Mouse (Mus musculus) left cerebral cortex, postnatal 14 days (tissue): ENCODE results near the gene Cbl. TPM values are rescaled to one million over a fixed set of nuclear protein-coding genes. Genes with fewer than 3 reads are reported as not detected.
A peak's percentile ranks its signal among the peaks of the same experiment; 100 is the strongest.

Experiments used
- DNase-seq, 2 experiments: peaks; one replicate each; pipeline ENCODE4 v3.0.0; 2021 to 2022; ENCODE audit warnings: low spot score in 2 of 2, mixed read lengths in 1 of 2
- intact Hi-C: fragments of 180-260 bp; cut with DNase I; formaldehyde crosslinking; loops from one replicate; pipeline ENCODE4 v1.15.1; 2025
- total RNA-seq, 2 experiments: library from RNA; stranded (reverse); gene quantifications; 2 replicates each; pipeline ENCODE4 v1.2.3; 2021

Cbl gene
- total RNA-seq, 2 experiments from 2014 or later: 44.9 to 48.9 TPM

DNA sequence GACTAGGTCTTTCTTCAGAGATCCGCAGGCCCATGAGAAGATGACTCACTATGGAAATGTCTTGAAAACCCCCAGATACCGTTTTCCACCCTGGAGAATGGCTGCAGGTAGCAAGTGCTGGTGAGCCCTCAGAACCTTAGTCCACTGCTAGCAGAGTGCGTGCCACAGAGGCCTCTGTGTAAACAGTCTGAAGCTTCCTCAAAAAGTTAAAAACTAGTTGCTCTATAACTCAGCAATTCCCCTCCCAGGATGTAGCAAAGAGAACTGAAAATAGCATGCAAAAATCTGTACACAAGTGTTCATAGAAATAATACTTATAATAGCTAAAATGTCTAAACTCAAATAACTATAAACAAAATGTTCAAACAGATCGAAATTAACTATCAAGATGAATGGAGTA, 37.5 kb downstream of the Cbl start:
- intact Hi-C loops: no loop called here
- DNase-seq: no peak

DNA sequence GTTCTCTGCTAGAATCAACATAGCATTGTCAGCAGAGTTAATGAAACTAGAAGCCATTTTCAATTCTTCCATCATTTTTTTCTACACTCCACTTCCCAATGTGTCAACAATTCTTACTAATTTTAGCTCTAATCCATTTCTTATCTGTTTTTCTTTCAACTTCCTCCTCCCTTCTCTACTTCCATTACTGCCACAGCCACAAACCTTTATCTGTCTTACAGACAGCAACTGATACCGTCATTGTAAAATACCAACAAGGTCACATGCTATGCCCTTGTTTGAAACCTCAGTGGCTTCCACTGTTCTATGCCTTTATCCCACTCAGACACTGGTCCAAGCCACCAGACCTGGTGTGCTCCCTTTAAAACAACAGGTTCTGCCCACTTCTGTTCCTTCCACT, 39.8 kb downstream of the Cbl start:
- intact Hi-C loops: no loop called here
- DNase-seq: no peak

DNA sequence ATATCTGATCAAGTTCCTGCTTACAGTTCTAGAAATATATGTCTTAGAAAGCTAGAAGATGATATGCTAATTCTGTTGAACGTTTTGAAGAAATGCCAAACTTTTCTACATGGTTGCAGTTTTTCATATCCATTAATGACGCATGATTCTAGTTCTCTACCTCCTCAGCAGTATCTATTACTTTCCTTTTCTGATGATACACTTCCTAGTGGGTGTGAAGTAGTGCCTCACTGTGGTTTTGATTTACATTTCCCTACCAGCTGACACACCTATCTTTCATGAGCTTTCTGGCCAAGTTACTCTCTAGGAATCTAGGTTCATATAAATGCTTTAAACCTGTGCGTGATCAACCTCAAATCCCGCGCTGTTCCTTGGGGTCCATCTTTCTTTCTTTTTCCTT, 41.1 kb downstream of the Cbl start:
- DNase-seq: no peak
- intact Hi-C loops: no loop called here

DNA sequence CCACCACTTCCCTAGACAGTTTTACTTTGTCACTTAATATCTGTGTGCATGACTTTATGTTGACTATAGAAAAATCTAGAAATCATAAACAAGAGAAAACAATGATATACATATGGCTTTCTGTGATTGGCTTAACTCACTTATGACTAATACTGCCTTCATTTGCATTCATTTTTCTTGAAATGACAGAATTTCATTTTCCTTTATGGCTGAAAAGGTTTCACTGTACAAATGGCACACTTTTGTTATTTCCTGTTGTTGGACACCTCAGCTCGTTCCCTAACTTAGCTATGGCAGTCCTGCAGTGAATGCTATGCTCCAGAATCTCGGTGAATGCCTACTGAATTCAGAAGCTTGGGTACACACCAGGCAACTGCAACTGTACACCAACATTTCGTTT, 41.5 kb downstream of the Cbl start:
- intact Hi-C loops: no loop called here
- DNase-seq: no peak

DNA sequence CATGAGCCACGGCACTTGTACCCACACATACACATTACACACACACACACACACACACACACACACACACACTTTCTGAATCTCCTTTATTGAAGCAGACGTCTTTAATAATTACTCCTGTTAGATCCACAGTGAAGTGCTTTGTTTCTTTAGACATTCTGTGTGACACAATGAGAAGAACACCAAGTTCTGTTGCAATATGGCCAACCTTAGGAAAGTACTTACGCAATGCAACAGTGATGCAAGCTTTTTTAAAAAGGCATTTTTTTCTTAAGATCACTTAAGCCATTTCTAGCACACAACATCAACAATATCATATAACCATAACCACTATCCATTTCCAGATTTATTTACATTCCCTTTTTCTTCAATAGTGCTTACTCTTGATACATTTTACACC, 42.7 kb downstream of the Cbl start:
- intact Hi-C loops: no loop called here
- DNase-seq: no peak

DNA sequence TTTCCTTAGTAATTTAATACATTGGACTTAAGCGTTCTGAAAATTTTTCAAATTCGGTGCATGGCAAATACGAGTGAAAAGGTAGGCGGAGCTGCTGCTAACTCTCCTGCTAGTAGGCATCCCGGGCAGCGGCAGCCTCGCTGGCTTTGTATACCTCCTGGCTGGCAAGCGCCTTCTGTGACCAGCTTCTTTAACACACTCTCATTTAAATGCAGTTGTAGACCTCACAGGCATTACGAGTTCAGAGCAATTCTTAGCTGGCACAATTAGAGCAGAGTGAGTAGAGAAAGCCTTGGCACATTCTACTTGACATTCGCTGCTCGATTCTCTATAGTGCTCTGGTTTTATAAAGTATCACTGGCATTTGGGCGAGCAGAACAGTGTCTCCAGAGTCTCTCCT, 45.6 kb downstream of the Cbl start:
- peak in 1 of 2 experiments; percentile 36 for DNase-seq
- intact Hi-C loops: loop anchor here (10.0 kb wide), 1 partner anchor 47 kb away; the partner anchor contains the start of gene Cbl

DNA sequence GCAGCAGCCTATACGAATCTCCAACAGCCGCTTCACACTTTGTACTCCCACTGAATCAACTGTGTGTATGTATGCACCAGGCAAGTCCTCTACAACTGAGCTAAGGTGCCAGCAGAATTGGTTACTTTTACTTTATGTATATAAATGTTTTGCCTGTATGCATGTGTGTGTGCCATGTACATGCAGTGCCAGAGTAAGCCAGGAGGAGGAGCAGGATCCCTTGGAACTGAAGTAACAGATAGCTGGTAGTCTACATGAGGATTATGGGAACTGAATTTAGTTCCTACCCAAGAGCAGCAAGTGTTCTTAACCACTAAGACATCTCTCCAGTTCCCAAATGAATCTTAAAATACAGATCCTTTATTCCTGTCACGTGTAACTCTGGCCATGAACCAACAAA, 51.6 kb downstream of the Cbl start:
- peak; percentile 25 to 51 for DNase-seq
- intact Hi-C loops: loop anchor here (10.0 kb wide), 1 partner anchor 53 kb away; the partner anchor contains the start of gene Cbl

DNA sequence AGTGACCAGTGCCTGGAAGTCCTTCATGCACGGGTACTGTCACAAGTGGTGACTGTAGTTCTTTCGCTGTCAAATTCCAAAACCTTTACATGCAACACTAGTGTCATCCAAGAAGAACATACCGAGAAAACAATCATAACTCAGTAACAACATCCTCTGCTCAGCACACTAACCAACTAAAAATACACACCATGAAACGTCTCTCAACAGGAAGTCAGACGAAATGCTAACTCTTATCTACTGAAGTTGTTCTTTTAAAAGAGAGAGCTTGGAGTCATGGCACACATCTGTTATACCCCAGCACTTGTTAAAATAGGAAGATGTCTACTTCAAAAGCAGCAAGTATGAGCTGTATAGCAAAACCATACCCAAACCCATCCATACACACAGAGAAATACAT, 52.3 kb downstream of the Cbl start:
- intact Hi-C loops: loop anchor here (10.0 kb wide), 1 partner anchor 53 kb away; the partner anchor contains the start of gene Cbl
- no peak for DNase-seq

DNA sequence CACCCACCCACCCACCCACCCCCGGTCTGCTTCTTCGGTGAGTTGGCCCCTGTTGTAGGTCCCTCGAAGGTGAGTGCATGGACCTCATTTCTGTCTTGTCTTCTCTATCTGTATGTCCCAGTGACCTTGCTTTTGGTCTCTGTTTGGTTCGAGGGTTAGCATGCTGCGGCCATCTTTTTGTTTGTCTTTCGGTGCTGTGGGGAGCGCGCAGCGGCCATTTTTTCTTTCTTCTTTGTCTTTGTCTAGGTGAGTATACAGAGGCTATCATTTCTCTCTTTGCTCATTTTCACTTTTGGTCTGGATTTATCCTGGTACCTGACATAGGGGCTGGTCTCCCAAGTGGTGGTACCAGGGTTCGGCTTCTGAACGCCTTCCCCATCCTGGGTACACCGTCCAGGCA, 55.0 kb downstream of the Cbl start:
- no peak for DNase-seq
- intact Hi-C loops: no loop called here

DNA sequence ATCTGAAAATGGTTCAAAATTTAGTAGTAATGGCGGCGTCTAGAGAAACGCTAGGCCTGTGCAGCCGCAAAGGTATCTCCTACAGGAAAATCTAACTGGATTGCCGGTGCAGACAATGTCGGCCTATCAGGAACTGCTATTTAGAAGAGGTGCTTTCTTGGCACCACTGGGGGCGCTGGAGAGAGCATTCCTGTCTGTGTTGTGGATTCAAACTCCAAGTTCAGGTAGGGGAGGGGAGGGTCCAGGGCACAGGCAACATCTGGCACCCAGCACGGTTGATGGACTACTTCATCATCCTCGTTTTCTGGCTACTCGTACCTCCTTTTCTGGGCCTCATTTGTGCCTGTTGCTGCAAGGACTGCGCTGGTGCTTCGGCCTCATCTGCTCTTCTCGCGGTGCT, 55.5 kb downstream of the Cbl start:
- intact Hi-C loops: no loop called here
- peak in 1 of 2 experiments; percentile 22 for DNase-seq

DNA sequence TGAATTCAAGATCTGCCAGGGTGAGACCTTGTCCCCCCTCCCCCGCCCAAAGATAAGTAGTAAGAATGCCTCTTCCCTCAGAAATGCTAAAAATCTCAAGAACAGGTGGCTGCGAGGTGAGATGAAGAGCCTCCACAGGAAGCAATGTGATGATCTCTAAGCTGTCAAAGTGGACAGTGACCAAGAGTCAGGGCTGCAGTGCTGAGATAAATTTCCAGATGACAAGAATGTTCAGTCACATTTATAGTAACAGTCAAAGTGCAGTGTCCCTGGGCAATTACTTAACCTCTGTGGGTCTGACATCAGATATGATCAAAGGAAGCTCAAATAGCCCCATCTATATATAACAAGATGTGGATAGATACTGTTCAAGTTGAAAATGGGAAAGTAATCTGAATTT, 56.4 kb downstream of the Cbl start:
- no peak for DNase-seq
- intact Hi-C loops: no loop called here

DNA sequence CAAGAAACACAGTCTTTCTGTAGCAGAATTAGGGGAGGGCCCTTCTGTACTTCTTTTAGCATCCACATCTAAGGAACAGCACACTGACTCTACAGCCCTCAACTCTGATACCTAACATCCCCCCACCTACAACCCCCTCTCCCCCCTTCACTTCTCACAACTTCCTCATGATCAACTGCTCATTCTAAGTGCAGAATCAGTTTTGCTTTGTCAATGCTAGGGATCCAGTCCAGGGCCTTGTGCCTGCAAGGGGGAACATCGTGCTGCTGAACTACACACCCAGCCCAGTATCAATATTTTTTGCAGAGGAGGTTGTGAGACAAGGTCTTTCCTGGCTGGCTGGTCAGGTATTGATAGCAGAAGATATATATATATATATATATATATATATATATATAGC, 57.9 kb downstream of the Cbl start:
- no peak for DNase-seq
- intact Hi-C loops: no loop called here

DNA sequence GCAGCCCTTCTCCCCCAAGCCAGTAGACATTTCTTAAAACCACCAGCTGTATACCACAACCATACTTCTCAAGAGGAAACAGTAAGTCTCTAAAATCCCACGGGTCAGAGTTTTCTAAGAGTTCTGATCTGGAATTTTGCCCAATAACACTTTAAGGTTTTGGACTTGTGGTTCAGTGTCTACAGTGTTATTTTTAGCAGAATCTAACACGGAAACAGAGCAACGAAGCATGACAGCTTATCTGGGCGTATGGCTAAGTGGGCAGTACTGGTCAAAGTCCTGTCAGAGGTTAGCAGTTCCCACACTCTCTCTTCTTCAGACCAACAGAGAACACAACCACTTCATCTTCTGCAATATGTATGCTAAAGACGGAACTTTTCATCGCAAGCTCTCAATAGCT, 58.3 kb downstream of the Cbl start:
- DNase-seq: no peak
- intact Hi-C loops: no loop called here

DNA sequence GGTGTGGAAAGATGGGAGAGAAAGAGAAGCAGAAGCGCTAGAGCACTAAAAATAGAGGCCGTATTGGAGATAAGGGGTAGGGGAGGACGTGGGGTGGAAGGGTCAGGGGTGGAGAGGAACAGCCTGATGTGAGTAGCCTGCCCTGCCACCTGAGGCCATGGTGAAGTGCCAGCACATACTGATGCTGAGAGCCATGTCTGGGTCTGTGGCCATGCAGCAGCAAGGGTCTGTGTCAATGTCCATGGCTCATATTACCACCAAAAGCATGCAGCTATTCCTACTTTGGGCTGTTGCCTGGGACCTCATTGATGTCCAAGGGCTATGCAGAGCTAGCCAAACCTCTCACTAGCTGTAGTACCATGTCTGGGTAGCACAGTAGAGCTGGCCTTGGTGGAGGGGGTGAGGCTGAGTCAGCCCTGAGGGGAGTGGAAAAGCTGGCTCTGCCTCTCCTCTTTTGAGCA, 63.1 kb downstream of the Cbl start:
- intact Hi-C loops: no loop called here
- no peak for DNase-seq

DNA sequence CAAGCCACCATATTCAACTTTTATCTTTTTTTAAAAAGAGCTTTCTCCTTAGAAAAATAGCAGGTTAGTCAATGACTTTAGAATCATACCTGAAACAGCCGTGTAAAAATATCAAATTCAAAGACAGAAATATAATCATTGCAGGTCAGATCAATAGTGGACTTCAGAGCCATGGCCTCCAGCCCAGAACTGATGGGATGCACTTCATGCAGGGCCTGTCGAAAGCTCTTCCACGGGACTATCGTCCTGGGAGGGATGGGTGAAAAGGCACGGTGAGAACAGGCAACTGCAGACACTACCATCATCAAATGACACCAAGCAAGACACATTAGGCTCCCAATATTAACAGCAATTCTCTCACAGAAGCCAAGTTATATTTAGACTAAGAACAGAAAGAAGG, 64.9 kb downstream of the Cbl start:
- no peak for DNase-seq
- intact Hi-C loops: no loop called here

DNA sequence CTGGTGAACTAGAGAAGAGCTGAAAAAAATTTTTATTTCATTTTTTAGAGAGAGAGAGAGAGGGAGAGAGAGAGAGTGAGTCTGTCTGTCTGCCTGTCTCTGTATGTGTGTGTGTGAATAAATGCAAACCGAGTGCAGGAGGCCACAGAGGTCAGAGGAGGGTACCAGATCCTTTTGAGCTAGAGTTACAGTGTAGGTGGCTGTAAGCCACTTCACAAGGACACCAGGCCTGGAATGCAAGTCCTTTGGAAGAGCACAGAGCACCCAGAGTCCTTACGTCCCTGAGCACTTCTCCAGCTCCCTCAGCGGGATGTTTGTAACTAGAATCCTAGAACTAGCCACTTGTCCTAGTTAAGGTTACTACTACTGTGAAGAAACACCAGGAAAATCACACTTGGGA, 74.0 kb downstream of the Cbl start:
- DNase-seq: no peak
- intact Hi-C loops: no loop called here

DNA sequence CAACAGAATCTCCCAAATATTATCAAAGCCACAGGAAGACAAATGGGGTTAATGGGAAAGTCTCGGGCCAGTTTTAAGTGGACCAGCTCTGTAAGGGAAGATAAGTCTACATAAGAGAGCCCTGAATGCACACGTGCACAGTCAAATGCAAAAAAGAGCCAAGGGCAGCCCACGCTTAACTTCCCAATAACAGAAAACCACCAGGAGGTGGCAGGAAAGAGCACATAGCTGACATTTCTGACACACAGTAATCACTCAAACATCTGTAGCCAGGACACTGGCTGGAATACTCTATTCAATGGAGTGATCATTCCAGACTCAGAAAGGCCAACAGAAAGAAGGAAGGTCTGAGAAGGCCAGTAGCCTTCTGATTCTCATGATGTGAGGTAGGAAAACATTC, 86.6 kb downstream of the Cbl start:
- no peak for DNase-seq
- intact Hi-C loops: no loop called here

DNA sequence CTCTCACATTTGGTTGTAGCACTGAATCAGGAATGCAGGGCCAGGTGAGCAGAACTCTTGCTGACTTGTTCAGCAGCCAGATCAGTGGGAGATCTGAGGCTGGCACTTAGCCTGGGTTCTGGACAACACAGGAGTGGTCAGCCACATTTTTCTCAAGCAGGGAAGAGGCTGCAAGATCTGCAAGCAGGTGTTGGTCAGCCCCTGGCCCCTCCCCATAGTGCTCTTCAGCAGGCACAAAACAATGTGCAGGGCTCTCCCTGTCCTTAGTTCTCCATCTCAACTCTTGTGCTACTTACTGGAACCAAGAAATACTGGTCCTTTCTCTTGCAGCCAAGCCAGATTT, 89.2 kb downstream of the Cbl start:
- intact Hi-C loops: no loop called here
- DNase-seq: no peak

DNA sequence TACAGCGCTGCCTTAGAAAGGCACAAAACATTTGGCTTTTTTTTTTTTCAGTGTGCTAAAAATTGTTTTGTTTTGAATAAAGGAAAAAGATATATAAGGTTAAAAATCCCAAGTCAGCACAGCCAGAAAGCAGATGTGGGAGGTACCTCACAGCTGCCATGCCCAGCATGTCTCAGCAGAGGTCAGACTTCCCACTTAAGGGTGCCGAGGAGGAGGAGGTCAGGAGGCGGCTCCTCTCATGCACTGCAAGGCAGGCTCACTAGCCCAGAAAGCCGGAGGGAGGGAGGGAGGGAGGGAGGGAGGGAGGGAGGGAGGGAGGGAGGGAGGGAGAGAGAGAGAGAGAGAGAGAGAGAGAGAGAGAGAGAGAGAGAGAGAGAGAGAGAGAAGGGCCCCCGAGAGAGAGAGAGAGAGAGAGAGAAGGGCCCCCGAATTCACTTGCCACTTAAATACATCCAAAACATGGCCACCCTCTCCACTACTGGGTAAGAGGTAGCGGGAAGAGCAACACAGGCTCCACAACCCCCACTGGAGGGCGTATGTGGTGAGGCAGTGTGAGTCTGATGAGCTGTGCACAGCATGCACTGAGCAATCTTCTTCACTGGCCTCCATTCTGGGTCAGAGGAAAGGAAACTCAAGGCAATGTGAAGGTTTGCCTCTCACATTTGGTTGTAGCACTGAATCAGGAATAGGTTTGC, 89.7 kb downstream of the Cbl start:
- DNase-seq: no peak

DNA sequence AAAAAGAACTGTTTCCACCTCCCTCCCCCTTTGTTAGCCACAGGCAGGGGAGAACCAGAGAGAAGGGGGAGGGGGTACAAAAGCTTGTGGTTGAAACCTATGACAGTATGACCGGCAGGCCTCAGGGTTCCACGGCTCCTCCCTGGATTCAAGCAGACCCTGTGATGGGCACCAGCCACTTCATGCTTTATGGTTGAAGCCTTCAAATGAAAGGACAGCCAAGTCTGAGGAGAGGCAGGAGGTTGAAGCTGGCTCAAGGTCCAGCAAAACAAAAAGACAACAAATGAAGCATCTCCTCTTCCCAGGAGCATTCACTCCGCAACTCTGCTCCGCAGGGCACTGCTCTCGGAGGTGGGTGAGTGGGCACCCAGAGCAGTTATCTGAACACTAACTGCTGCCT, 90.4 kb downstream of the Cbl start:
- intact Hi-C loops: no loop called here
- DNase-seq: no peak

More for the DNA sequence above, 89.7 kb downstream of the Cbl start:
- intact Hi-C loops: no loop called here

DNA sequence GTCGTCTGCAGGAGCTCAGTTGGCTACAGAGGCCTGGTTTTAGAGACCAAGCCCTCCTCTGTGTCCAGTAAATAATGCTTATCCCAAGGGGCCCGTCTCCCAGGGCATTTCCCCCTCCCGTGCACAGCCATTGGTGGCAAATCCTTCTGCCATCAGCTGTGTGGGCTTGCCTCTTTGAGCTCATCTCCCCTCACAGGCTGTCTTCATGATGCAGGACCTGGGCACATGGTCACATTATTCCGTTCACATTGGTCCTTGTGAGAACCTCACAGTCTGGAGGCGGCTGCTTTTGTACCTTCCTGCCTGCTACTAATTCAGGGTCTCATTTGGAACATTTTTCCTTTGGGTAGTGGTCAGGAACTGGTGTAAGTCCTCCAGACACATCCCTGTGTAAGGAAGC, 91.9 kb downstream of the Cbl start:
- intact Hi-C loops: no loop called here
- DNase-seq: no peak

DNA sequence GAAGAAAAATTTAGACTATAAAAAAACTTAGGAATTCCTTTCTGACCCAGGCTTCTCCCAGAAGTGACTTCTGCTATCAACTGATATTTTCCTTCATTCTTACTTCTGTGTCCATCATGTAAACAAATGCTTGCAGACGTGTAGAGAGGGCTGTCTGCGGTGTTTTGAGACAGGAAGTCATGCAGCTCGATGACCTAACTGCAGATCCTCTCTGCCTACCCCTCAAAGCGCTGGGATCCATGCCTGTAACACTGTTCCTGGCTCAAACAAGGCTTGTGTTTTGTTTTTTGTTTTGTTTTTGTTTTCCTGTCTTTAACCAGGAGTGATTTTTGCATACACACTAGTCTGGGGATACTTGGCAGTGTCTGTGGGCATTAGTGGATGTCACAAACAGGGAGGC, 96.0 kb downstream of the Cbl start:
- intact Hi-C loops: no loop called here
- no peak for DNase-seq
